In the genomic region with DNA sequence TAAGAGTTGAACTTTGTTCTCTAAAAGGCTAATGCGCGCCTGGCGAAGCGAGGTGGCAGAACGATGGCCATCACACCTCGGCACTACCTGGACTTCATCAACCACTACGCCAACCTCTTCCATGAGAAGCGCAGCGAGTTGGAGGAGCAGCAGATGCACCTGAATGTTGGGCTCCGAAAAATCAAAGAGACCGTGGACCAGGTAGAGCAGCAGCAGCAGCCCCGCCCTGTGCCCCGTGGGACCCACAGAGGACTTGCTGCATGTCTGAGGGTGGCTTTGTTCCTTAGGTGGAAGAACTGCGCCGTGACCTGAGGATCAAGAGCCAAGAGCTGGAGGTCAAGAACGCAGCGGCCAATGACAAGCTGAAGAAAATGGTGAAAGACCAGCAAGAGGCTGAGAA, we compare ENCODE assay signal across 21 mouse cellular contexts. TPM values are rescaled to one million over a fixed set of nuclear protein-coding genes. Genes with fewer than 3 reads are reported as not detected.
"Had no signal": no experiment of that assay in that cellular context is flagged by ENCODE, and none has a peak within 500 bp of the region (broad histone marks: within the 10 kb centered on the region; RNA-seq: fewer than 3 reads in every experiment).

No protein-coding gene starts in this region.

- DNase-seq: cerebellum, adult 8-10 months; cerebellum, adult 9-10 months; cerebellum, adult 9-11 months; cerebellum, postnatal 10 days; cerebellum, postnatal 14 days; cerebellum, postnatal 25 days; cerebellum, postnatal 36 days; embryo, embryonic 11 days; forebrain, postnatal 0 days; gastrocnemius, adult 2 months; gastrocnemius, postnatal 10 days; gastrocnemius, postnatal 14 days; gastrocnemius, postnatal 25 days; gastrocnemius, postnatal 36 days; heart, adult 18-20 months; heart, adult 2 months had no signal

RNA-seq across cellular contexts. Expression of gene 1700001K19Rik, which starts 31.0 kb away (rescaled TPM):
- total RNA-seq: common myeloid progenitor, adult 5-6 weeks; forebrain, postnatal 0 days; gastrocnemius, adult 18-20 months; gastrocnemius, adult 2 months; gastrocnemius, postnatal 10 days; gastrocnemius, postnatal 14 days; gastrocnemius, postnatal 25 days; gastrocnemius, postnatal 36 days; gastrocnemius, postnatal 4 days; granulocyte monocyte progenitor cell, adult 5-6 weeks; heart, adult 18-20 months; heart, adult 2 months; heart, adult 8-10 months had no signal
